8 mouse cellular contexts compared by ENCODE assay signal in the genomic region with DNA sequence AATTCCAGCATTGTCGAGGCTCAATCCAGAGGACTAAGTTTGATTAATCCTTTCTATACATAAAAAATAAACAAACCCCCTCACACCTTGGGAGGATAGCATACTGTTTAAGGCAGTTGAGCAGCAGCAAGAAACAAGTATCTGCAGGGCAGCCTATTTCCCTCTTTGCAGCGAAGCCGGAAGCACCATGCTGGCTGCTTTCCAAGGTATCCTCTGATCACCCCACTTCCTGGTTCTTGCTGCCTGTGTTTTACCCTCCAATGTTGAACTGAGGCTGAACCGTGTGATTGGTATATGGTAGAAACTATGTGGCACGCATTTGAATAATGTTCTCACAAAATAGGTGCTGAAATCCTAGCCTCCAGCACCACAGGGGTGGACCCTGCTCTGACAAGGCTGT. TPM values are rescaled to one million over a fixed set of nuclear protein-coding genes. Genes with fewer than 3 reads are reported as not detected.
DNase-seq lines count a peak whose midpoint lies in the region; ATAC-seq and TF ChIP-seq lines count a peak whose summit lies in the region.

No protein-coding gene starts in this region.

- peaks cover 28 to 50% of the 10 kb centered on the region in 2 experiments for H3K4me1 ChIP-seq in liver, embryonic 14.5 days (replicated peaks; ENCODE audit: control insufficient read depth in 2 of 2, insufficient read depth in 2 of 2, low read length in 1 of 2)
- no peaks in the 10 kb centered on the region for H3K4me1 ChIP-seq in midbrain, postnatal 0 days (ENCODE audit: insufficient read depth, low read length)
- no peaks in the 10 kb centered on the region for H3K4me1 ChIP-seq in midbrain, embryonic 14.5 days (ENCODE audit: control insufficient read depth, insufficient read depth, low read length)

- H3K27ac ChIP-seq in liver, embryonic 14.5 days = peak overlapping the region; percentile 54
- H3K27ac ChIP-seq in midbrain, postnatal 0 days (ENCODE audit: low read depth, low read length) = no peak overlapping the region
- no peak overlapping the region for H3K27ac ChIP-seq in midbrain, embryonic 14.5 days (replicated peaks; ENCODE audit: low read depth, low read length)

- no peak for TF ChIP-seq EP300 in liver, embryonic 14.5 days (IDR thresholded peaks at IDR 0.05; ENCODE audit: low read depth)

- ATAC-seq in liver, embryonic 14.5 days (ENCODE audit: insufficient read depth) = no peak
- ATAC-seq in midbrain, postnatal 0 days (ENCODE audit: low FRiP score) = no peak
- no peak for ATAC-seq in midbrain, embryonic 14.5 days (ENCODE audit: low FRiP score, low TSS enrichment)

- no peak for TF ChIP-seq CTCF in liver, embryonic 14.5 days (IDR thresholded peaks at IDR 0.05; ENCODE audit: low read depth)
- TF ChIP-seq CTCF in midbrain, postnatal 0 days (IDR thresholded peaks at IDR 0.05) = no peak

- H3K36me3 ChIP-seq in liver, embryonic 14.5 days (replicated peaks; ENCODE audit: control insufficient read depth, insufficient read depth, low read depth) = no peaks in the 10 kb centered on the region
- H3K36me3 ChIP-seq in midbrain, postnatal 0 days (ENCODE audit: insufficient read depth, low read length) = no peaks in the 10 kb centered on the region
- no peaks in the 10 kb centered on the region for H3K36me3 ChIP-seq in midbrain, embryonic 14.5 days (ENCODE audit: control insufficient read depth, insufficient read depth, low read length)

- DNase-seq in layer of hippocampus, adult 11-12 months (ENCODE audit: low spot score) = peak; percentile 54
- DNase-seq in layer of hippocampus, adult 18-20 months (ENCODE audit: low spot score in 2 of 2) = no peak
- DNase-seq in adrenal gland, postnatal 25 days = peak; percentile 26
- DNase-seq in induced T-regulatory cell, adult 2 months (ENCODE audit: low read depth) = peak; percentile 76
- no peak for DNase-seq in liver, embryonic 14.5 days (ENCODE audit: low read depth in 3 of 3, low spot score in 3 of 3)
- peak; percentile 27 for DNase-seq in spleen, adult 12 weeks (ENCODE audit: low spot score)
- DNase-seq in midbrain, postnatal 0 days (ENCODE audit: low spot score) = no peak
- no peak for DNase-seq in midbrain, embryonic 14.5 days

- no peak overlapping the region for H3K4me2 ChIP-seq in liver, embryonic 14.5 days (ENCODE audit: low read depth)
- no peak overlapping the region for H3K4me2 ChIP-seq in midbrain, postnatal 0 days (ENCODE audit: low read depth, low read length, poor library complexity, severe bottlenecking)
- no peak overlapping the region for H3K4me2 ChIP-seq in midbrain, embryonic 14.5 days (ENCODE audit: low read length)

- WGBS in liver, embryonic 14.5 days (ENCODE audit: insufficient replicate concordance) = 42% methylated on average over 5 of the region's 5 CpGs
- 69% methylated on average over 5 of the region's 5 CpGs for WGBS in midbrain, postnatal 0 days
- 77% methylated on average over 5 of the region's 5 CpGs for whole genome bisulfite sequencing in midbrain, embryonic 14.5 days

- no peaks in the 10 kb centered on the region for H3K27me3 ChIP-seq in liver, embryonic 14.5 days (ENCODE audit: control insufficient read depth, insufficient read depth, low read length)
- H3K27me3 ChIP-seq in midbrain, postnatal 0 days (ENCODE audit: insufficient read depth, low read length) = no peaks in the 10 kb centered on the region
- no peaks in the 10 kb centered on the region for H3K27me3 ChIP-seq in midbrain, embryonic 14.5 days (ENCODE audit: control insufficient read depth, insufficient read depth, low read length)

- no peak overlapping the region for H3K4me3 ChIP-seq in liver, embryonic 14.5 days (ENCODE audit: insufficient read depth in 1 of 2, low read depth in 2 of 2, low read length in 2 of 2)
- H3K4me3 ChIP-seq in midbrain, postnatal 0 days (ENCODE audit: low read depth, low read length) = no peak overlapping the region
- H3K4me3 ChIP-seq in midbrain, embryonic 14.5 days (replicated peaks; ENCODE audit: low read depth, low read length) = no peak overlapping the region

- no peaks in the 10 kb centered on the region for H3K9me3 ChIP-seq in liver, embryonic 14.5 days (ENCODE audit: control insufficient read depth, low read length)
- no peaks in the 10 kb centered on the region for H3K9me3 ChIP-seq in midbrain, postnatal 0 days (ENCODE audit: low read length)
- H3K9me3 ChIP-seq in midbrain, embryonic 14.5 days (ENCODE audit: control insufficient read depth, low read length) = no peaks in the 10 kb centered on the region

- H3K9ac ChIP-seq in liver, embryonic 14.5 days (replicated peaks) = no peak overlapping the region
- H3K9ac ChIP-seq in midbrain, postnatal 0 days (replicated peaks; ENCODE audit: low read length, poor library complexity, severe bottlenecking) = no peak overlapping the region
- no peak overlapping the region for H3K9ac ChIP-seq in midbrain, embryonic 14.5 days (replicated peaks; ENCODE audit: low read length)

RNA-seq across cellular contexts. Expression of a gene that starts 6.7 kb away (rescaled TPM):
- total RNA-seq in layer of hippocampus, adult 18-20 months (2021) = 100 to 1,000 TPM; 278 to 306 TPM
- total RNA-seq in adrenal gland, postnatal 25 days (2021) = 378 and 500 TPM in 2 replicates
- polyA plus RNA-seq in liver, embryonic 14.5 days (2012; rRNA removed) = 176 and 281 TPM in 2 replicates
- 162 and 189 TPM in 2 replicates for polyA plus RNA-seq in liver, embryonic 14.5 days (2014; fragmentation: Nextera tagmentation; extraction: Ambion mirVana)
- total RNA-seq in midbrain, postnatal 0 days (2014; rRNA removed) = 252 and 341 TPM in 2 replicates
- 422 and 475 TPM in 2 replicates for polyA plus RNA-seq in midbrain, postnatal 0 days (2015; fragmentation: Nextera tagmentation; extraction: Ambion mirVana)
- polyA plus RNA-seq in midbrain, embryonic 14.5 days (2014; fragmentation: Nextera tagmentation; extraction: Ambion mirVana) = 283 and 294 TPM in 2 replicates

RNA-seq across cellular contexts. Expression of a gene that starts 29.9 kb away (rescaled TPM):
- not detected for total RNA-seq in layer of hippocampus, adult 18-20 months (2021)
- 6.0 TPM in 1 of 2 replicates, not detected in the other for total RNA-seq in adrenal gland, postnatal 25 days (2021)
- 1.7 and 2.0 TPM in 2 replicates for polyA plus RNA-seq in liver, embryonic 14.5 days (2012; rRNA removed)
- polyA plus RNA-seq in liver, embryonic 14.5 days (2014; fragmentation: Nextera tagmentation; extraction: Ambion mirVana) = 3.8 and 4.0 TPM in 2 replicates
- not detected in 2 replicates for total RNA-seq in midbrain, postnatal 0 days (2014; rRNA removed)
- 0.12 TPM in 1 of 2 replicates, not detected in the other for polyA plus RNA-seq in midbrain, postnatal 0 days (2015; fragmentation: Nextera tagmentation; extraction: Ambion mirVana)
- 0.49 and 0.50 TPM in 2 replicates for polyA plus RNA-seq in midbrain, embryonic 14.5 days (2014; fragmentation: Nextera tagmentation; extraction: Ambion mirVana)

Comparison
In these comparisons a context has a peak if more than half of its experiments do, and no peak if none do; other contexts are left out.
1. DNase-seq: peak in layer of hippocampus, adult 11-12 months (single experiment), adrenal gland, postnatal 25 days (single experiment), induced T-regulatory cell, adult 2 months (single experiment) and spleen, adult 12 weeks (single experiment); none in layer of hippocampus, adult 18-20 months (0 of 2), liver, embryonic 14.5 days (0 of 3), midbrain, postnatal 0 days (single experiment) and midbrain, embryonic 14.5 days (single experiment).